Mouse (Mus musculus) bone marrow macrophage, adult 2 months (primary cell): ENCODE measurements around the gene Tesk2.

Experiments used
- CTCF ChIP-seq: IDR thresholded peaks from 2 replicates; pipeline ENCODE4 v1.5.1; 2012; ENCODE audit warnings: low read depth, mild to moderate bottlenecking, low read length, moderate library complexity
- POLR2A ChIP-seq: IDR thresholded peaks from 2 replicates; pipeline ENCODE4 v1.6.1; 2012; ENCODE audit warnings: mild to moderate bottlenecking, low read depth, low read length, borderline replicate concordance

DNA sequence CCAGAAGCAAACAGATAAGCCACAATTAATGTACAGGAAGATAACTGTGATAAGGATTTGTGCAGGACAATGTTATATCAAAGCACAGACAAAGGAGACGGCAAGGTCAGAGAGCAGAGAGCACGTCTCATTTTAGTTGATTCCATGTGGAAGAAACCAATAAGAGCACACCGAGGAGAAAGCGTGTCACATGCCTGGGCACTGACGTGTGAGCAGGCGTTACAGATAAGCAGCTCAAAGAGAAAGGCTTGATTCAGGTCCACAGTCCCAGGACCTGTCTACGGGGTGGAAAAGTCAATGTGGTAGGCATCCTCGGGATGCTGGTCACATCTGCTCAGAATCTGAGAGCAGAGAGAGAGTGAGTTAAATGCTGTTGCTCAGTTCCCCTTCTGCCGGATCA, 10.3 kb downstream of the Tesk2 start:
- TF ChIP-seq CTCF (no peak), POLR2A (no peak)
